Mouse (Mus musculus) heart, postnatal 0 days (tissue): ENCODE measurements at regions not wholly inside any gene's neighbourhood (a gene's known extent, or its start where the extent isn't known, plus 50 kb on each side); places are given as distances from the start of the nearest gene placed in this dataset.
A peak's percentile ranks its signal among the peaks of the same experiment; 100 is the strongest.

Source experiments
- ATAC-seq: fragments of 200-750 bp; cut with Nextera tagmentation; 2 replicates; pipeline ENCODE4 v1.8.0; 2017; ENCODE audit warnings: low read depth, moderate number of reproducible peaks, moderate library complexity; ENCODE audit not compliant: insufficient read depth
- DNase-seq: peaks from one replicate; pipeline ENCODE4 v3.0.0-alpha.2; 2016; ENCODE audit warnings: low spot score
- H3K27ac ChIP-seq: fragments of 300-500 bp; sonication (generic); 2 replicates; pipeline ENCODE4 v1.5.1; 2014; ENCODE audit warnings: low read depth, mild to moderate bottlenecking
- H3K27me3 ChIP-seq: fragments of 300-500 bp; sonication (generic); 2 replicates; pipeline ENCODE4 v1.6.1; 2014; ENCODE audit warnings: low read length, mixed read lengths; ENCODE audit not compliant: control insufficient read depth, insufficient read depth
- H3K36me3 ChIP-seq: fragments of 300-500 bp; sonication (generic); replicated peaks from 2 replicates; pipeline ENCODE4 v1.6.1; 2014; ENCODE audit warnings: low read length, mixed read lengths; ENCODE audit not compliant: control insufficient read depth, insufficient read depth
- H3K4me1 ChIP-seq: fragments of 300-500 bp; sonication (generic); 2 replicates; pipeline ENCODE4 v1.6.1; 2014; ENCODE audit warnings: antibody characterized with exemption; ENCODE audit not compliant: control insufficient read depth, insufficient read depth
- H3K4me2 ChIP-seq: fragments of 300-500 bp; sonication (generic); 2 replicates; pipeline ENCODE4 v1.6.1; 2014; ENCODE audit warnings: low read depth, mild to moderate bottlenecking, low read length, moderate library complexity
- H3K4me3 ChIP-seq: fragments of 300-500 bp; sonication (generic); 2 replicates; pipeline ENCODE4 v1.5.1; 2014; ENCODE audit warnings: low read depth, low read length
- H3K9ac ChIP-seq: fragments of 300-500 bp; sonication (generic); replicated peaks from 2 replicates; pipeline ENCODE4 v1.6.1; 2014; ENCODE audit warnings: low read depth, low read length, mixed read lengths
- H3K9me3 ChIP-seq: fragments of 300-500 bp; sonication (generic); replicated peaks from 2 replicates; pipeline ENCODE4 v1.6.1; 2016; ENCODE audit warnings: low read length; ENCODE audit not compliant: control insufficient read depth
- CTCF ChIP-seq: IDR thresholded peaks from 2 replicates; pipeline ENCODE4 v1.5.1; 2016; ENCODE audit warnings: antibody characterized with exemption, control low read depth, low read depth
- EP300 ChIP-seq: IDR thresholded peaks from 2 replicates; pipeline ENCODE4 v1.6.1; 2016; ENCODE audit warnings: antibody characterized with exemption, low read depth
- WGBS: fragments of 180-500 bp; shearing (Covaris S2); extraction: QIAGEN DNeasy Blood & Tissue Kit; methylation state at CpG from one replicate; pipeline ENCODE4 v1.1.7; 2014; 5-methylcytosine and 5-hydroxymethylcytosine counted together

GRCm38 (mm10) chr13:5347503-5348469 is 513.5 kb upstream of the Klf6 start:
- 49% methylated on average over 6 of the region's 6 CpGs for WGBS
- TF ChIP-seq EP300, result peak; percentile 59; the same call in 1 of the 2 replicates
- TF ChIP-seq CTCF, result no peak
- Histone ChIP-seq H3K27me3 (no peaks in the 10 kb centered on the region), H3K9ac (no peak overlapping the region), H3K4me3 (no peak overlapping the region), H3K4me1 (peaks cover 6% of the 10 kb centered on the region; the same call in 1 of the 2 replicates), H3K36me3 (no peaks in the 10 kb centered on the region), H3K27ac (peak overlapping the region; percentile 52), H3K4me2 (no peak overlapping the region), H3K9me3 (no peaks in the 10 kb centered on the region)
- ATAC-seq (peak; percentile 51), DNase-seq (peak; percentile 27)

GRCm38 (mm10) chr13:5367058-5367797 is 494.1 kb upstream of the Klf6 start:
- WGBS, result 85% methylated on average over 7 of the region's 7 CpGs
- Histone ChIP-seq H3K9ac (no peak overlapping the region), H3K4me3 (no peak overlapping the region), H3K4me2 (no peak overlapping the region), H3K36me3 (no peaks in the 10 kb centered on the region), H3K4me1 (no peaks in the 10 kb centered on the region), H3K9me3 (no peaks in the 10 kb centered on the region), H3K27ac (no peak overlapping the region), H3K27me3 (no peaks in the 10 kb centered on the region)
- no peak for DNase-seq
- TF ChIP-seq EP300, result no peak
- TF ChIP-seq CTCF, result no peak
- no peak for ATAC-seq

DNA sequence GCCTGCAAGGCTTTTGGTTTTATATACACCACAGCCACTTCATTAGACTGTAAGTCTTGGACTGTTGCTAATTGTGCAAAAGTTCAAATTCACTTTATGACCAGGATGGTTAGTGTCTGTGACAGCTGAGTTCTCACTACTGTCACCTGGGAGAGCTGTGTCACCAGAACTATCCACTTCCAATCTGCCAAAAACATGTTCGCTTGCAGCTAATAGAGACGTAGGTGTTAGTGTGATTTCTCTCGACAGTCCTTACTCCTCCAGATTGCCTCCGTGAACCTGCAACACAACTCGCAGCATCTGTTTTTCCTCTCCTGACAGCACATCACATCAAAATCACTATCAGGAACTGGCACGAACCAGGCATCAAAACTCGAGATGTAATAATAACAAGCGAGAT is 491.3 kb upstream of the Klf6 start:
- TF ChIP-seq CTCF (no peak), EP300 (no peak)
- Histone ChIP-seq H3K4me2 (no peak overlapping the region), H3K4me3 (no peak overlapping the region), H3K27ac (no peak overlapping the region), H3K36me3 (no peaks in the 10 kb centered on the region), H3K27me3 (no peaks in the 10 kb centered on the region), H3K4me1 (no peaks in the 10 kb centered on the region), H3K9me3 (no peaks in the 10 kb centered on the region), H3K9ac (no peak overlapping the region)
- ATAC-seq (no peak), DNase-seq (no peak)
- 39% methylated on average over 8 of the region's 8 CpGs for WGBS

DNA sequence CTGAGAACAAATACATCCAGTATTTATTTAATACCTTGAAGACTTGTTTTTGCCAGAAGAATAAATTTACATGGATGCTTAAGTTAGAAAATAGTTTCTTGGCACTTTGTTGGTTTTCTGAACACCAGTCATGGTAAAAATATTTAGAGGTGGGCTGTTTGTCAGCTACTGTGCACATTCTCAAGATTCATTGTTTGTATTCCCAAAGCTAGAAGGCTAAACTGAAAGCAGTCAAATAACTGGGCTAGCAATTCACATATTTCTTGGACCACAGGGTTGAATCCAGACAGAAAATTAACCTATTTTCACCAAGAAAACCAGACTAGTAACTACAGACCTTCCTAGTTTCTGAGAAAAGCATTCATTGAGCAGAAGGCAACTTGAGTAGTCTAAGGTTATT is 488.1 kb upstream of the Klf6 start:
- H3K27me3 ChIP-seq, result no peaks in the 10 kb centered on the region
- no peak overlapping the region for H3K9ac ChIP-seq
- H3K36me3 ChIP-seq, result no peaks in the 10 kb centered on the region
- H3K9me3 ChIP-seq, result no peaks in the 10 kb centered on the region
- no peak overlapping the region for H3K4me2 ChIP-seq
- H3K4me1 ChIP-seq, result no peaks in the 10 kb centered on the region
- no peak for ATAC-seq
- DNase-seq, result no peak
- TF ChIP-seq EP300 (no peak), CTCF (no peak)
- H3K4me3 ChIP-seq, result no peak overlapping the region
- H3K27ac ChIP-seq, result no peak overlapping the region

GRCm38 (mm10) chr13:5408226-5408804 is 453.0 kb upstream of the Klf6 start:
- 81% methylated on average over 4 of the region's 4 CpGs for WGBS
- no peaks in the 10 kb centered on the region for H3K9me3 ChIP-seq
- no peak overlapping the region for H3K4me3 ChIP-seq
- no peaks in the 10 kb centered on the region for H3K27me3 ChIP-seq
- H3K4me2 ChIP-seq, result no peak overlapping the region
- no peak overlapping the region for H3K9ac ChIP-seq
- H3K36me3 ChIP-seq, result no peaks in the 10 kb centered on the region
- ATAC-seq (no peak), DNase-seq (no peak)
- H3K27ac ChIP-seq, result no peak overlapping the region
- TF ChIP-seq CTCF (no peak), EP300 (no peak)
- no peaks in the 10 kb centered on the region for H3K4me1 ChIP-seq
